Mouse (Mus musculus) fat pad, adult 2 months (tissue): ENCODE measurements around the gene Eif2b1.
"Not testable (repeated sequence)": the region's sequence is repeated elsewhere in the genome, so short reads cannot be mapped to it uniquely, and the experiment has no call there.

Source experiments
- DNase-seq: peaks from one replicate; pipeline ENCODE4 v3.0.0-alpha.2; 2011; ENCODE audit warnings: low read depth, low spot score; ENCODE audit errors: extremely low read depth

The Eif2b1 gene

GRCm38 (mm10) chr5:124551349-124552093 lies 27.4 kb downstream of the Eif2b1 start:
- DNase-seq = not testable (repeated sequence)

- not testable (repeated sequence) for DNase-seq
These were observed 28.2 kb downstream of the Eif2b1 start for GRCm38 (mm10) chr5:124550737-124551136.

- DNase-seq = no peak
These were observed 37.3 kb downstream of the Eif2b1 start for GRCm38 (mm10) chr5:124541602-124541973.

GRCm38 (mm10) chr5:124540905-124541601 lies 37.9 kb downstream of the Eif2b1 start:
- DNase-seq = no peak

- DNase-seq = peak; percentile 86
These were observed 38.5 kb downstream of the Eif2b1 start, which contains the start of gene Tmed2 for GRCm38 (mm10) chr5:124540383-124540786. Gene Tmed2 (plus strand): TSS chr5:124540695.

GRCm38 (mm10) chr5:124539905-124540304 lies 39.0 kb downstream of the Eif2b1 start:
- no peak for DNase-seq

GRCm38 (mm10) chr5:124538813-124539792 lies 39.8 kb downstream of the Eif2b1 start:
- no peak for DNase-seq

GRCm38 (mm10) chr5:124536776-124537175 lies 42.2 kb downstream of the Eif2b1 start:
- DNase-seq = no peak

GRCm38 (mm10) chr5:124535016-124535415 lies 43.9 kb downstream of the Eif2b1 start:
- no peak for DNase-seq

GRCm38 (mm10) chr5:124532451-124532850 lies 46.5 kb downstream of the Eif2b1 start:
- DNase-seq = no peak

GRCm38 (mm10) chr5:124531583-124531930 lies 47.4 kb downstream of the Eif2b1 start:
- no peak for DNase-seq

GRCm38 (mm10) chr5:124530655-124531582 lies 48.0 kb downstream of the Eif2b1 start, which contains the start of gene Rilpl1:
Gene Rilpl1 (minus strand): TSS chr5:124531391.
- DNase-seq = no peak

- DNase-seq = no peak
These were observed 49.2 kb downstream of the Eif2b1 start for GRCm38 (mm10) chr5:124529697-124530096.

- DNase-seq = no peak
These were observed 49.7 kb downstream of the Eif2b1 start for GRCm38 (mm10) chr5:124529191-124529651.

- no peak for DNase-seq
These were observed 50.1 kb downstream of the Eif2b1 start for GRCm38 (mm10) chr5:124528791-124529190.

GRCm38 (mm10) chr5:124528351-124528750 lies 50.6 kb downstream of the Eif2b1 start:
- DNase-seq = no peak

- DNase-seq = no peak
These were observed 54.0 kb downstream of the Eif2b1 start for GRCm38 (mm10) chr5:124524943-124525342.

GRCm38 (mm10) chr5:124523032-124523431 lies 55.9 kb downstream of the Eif2b1 start:
- DNase-seq = no peak

- no peak for DNase-seq
These were observed 57.3 kb downstream of the Eif2b1 start for GRCm38 (mm10) chr5:124521588-124521987.
